Mouse (Mus musculus): ENCODE data around the gene March9.

GRCm38 (mm10) chr10:127054646-127055045 is 5.3 kb downstream of the March9 start:
- TF ChIP-seq CTCF (IDR thresholded peaks at IDR 0.05; ENCODE audit: extremely low read depth, insufficient read length, insufficient replicate concordance, low read depth, low read length) (no peak), POLR2A (IDR thresholded peaks at IDR 0.05; ENCODE audit: low read depth, low read length) (no peak)
